8 mouse cellular contexts compared by ENCODE assay signal in genomic region chr2:155592137-155592853, GRCm38 (mm10). TPM values are rescaled to one million over a fixed set of nuclear protein-coding genes. Genes with fewer than 3 reads are reported as not detected.
A peak's percentile ranks its signal among the peaks of the same experiment; 100 is the strongest.
DNase-seq lines count a peak whose midpoint lies in the region; ATAC-seq lines count a peak whose summit lies in the region.

Gss (minus strand) TSS chr2:155592810.

- H3K36me3 ChIP-seq in hindbrain, embryonic 11.5 days (ENCODE audit: control insufficient read depth, insufficient read depth, low read length): no peaks in the 10 kb centered on the region

- H3K4me2 ChIP-seq in hindbrain, embryonic 11.5 days (replicated peaks; ENCODE audit: low read depth, low read length): peak within 1 kb of the TSS; percentile 48

- no peaks in the 10 kb centered on the region for H3K27me3 ChIP-seq in hindbrain, embryonic 11.5 days (ENCODE audit: control insufficient read depth, insufficient read depth, low read length)

- H3K9me3 ChIP-seq in hindbrain, embryonic 11.5 days (ENCODE audit: control insufficient read depth, low read length): no peaks in the 10 kb centered on the region

- H3K4me3 ChIP-seq in hindbrain, embryonic 11.5 days (ENCODE audit: low read depth, low read length): peak within 1 kb of the TSS; percentile 37

- no peaks in the 10 kb centered on the region for H3K4me1 ChIP-seq in hindbrain, embryonic 11.5 days (replicated peaks; ENCODE audit: control insufficient read depth, insufficient read depth, low read length)

- WGBS in hindbrain, embryonic 11.5 days: under 1% methylated on average over 52 of the region's 53 CpGs

- DNase-seq in Muller cell, postnatal 12 days (ENCODE audit: inconsistent ontology term): peak; percentile 99
- peak; percentile 98 for DNase-seq in cerebellum, adult 9-11 months
- DNase-seq in frontal cortex, adult 2 months (ENCODE audit: extremely low spot score in 1 of 2, low spot score in 1 of 2): peak; percentile 94 to 99
- peak; percentile 99 for DNase-seq in hindbrain, embryonic 11.5 days (ENCODE audit: low spot score)
- DNase-seq in layer of hippocampus, postnatal 10 days (ENCODE audit: low spot score in 2 of 2): peak; percentile 99 to 100
- peak; percentile 99 for DNase-seq in lung, postnatal 10 days
- peak; percentile 100 for DNase-seq in ovary, postnatal 36 days (ENCODE audit: low spot score)
- peak; percentile 96 for DNase-seq in thymus, postnatal 25 days

- peak; percentile 91 for ATAC-seq in hindbrain, embryonic 11.5 days (ENCODE audit: low FRiP score)

- peak within 1 kb of the TSS; percentile 4; the same call in 1 of the 2 replicates for H3K27ac ChIP-seq in hindbrain, embryonic 11.5 days (ENCODE audit: low read depth, low read length)

- peak within 1 kb of the TSS; percentile 62 for H3K9ac ChIP-seq in hindbrain, embryonic 11.5 days (ENCODE audit: low read depth, low read length)

RNA-seq across cellular contexts. Expression of gene Gss, which starts in this region (rescaled TPM):
- 13.9 and 15.4 TPM in 2 replicates for polyA plus RNA-seq in frontal cortex, adult 2 months (2012; rRNA removed)
- polyA plus RNA-seq in hindbrain, embryonic 11.5 days (2014; fragmentation: Nextera tagmentation; extraction: Ambion mirVana): 14.7 and 15.9 TPM in 2 replicates
- 10 to 100 TPM; 11.6 to 15.2 TPM for total RNA-seq in layer of hippocampus, postnatal 10 days (2021)

Comparison
In these comparisons a context has a peak if more than half of its experiments do, and no peak if none do; other contexts are left out.
1. Peak in every context shown above with its lines: DNase-seq, ATAC-seq, H3K4me3 ChIP-seq and H3K27ac ChIP-seq.